Mouse (Mus musculus) T-helper 17 cell (primary cell): ENCODE measurements around the gene Vmn1r195.
"Not testable (repeated sequence)": the region's sequence is repeated elsewhere in the genome, so short reads cannot be mapped to it uniquely, and the experiment has no call there.

ENCODE experiments used
- in situ Hi-C, 2 experiments: fragments of 300-600 bp; cut with MboI, MseI; formaldehyde crosslinking; loops; 1 replicate in 1 of 2; 2 replicates in 1 of 2; pipeline ENCODE4 v1.15.1; 2025; ENCODE audit warnings: high pct_unique_total_duplicates in 2 of 2

Gene Vmn1r195

GRCm38 (mm10) chr13:22270222-22270621, at the start of gene Vmn1r195:
Gene Vmn1r195 (plus strand): TSS chr13:22270522.
- in situ Hi-C loops = not testable (repeated sequence)

DNA sequence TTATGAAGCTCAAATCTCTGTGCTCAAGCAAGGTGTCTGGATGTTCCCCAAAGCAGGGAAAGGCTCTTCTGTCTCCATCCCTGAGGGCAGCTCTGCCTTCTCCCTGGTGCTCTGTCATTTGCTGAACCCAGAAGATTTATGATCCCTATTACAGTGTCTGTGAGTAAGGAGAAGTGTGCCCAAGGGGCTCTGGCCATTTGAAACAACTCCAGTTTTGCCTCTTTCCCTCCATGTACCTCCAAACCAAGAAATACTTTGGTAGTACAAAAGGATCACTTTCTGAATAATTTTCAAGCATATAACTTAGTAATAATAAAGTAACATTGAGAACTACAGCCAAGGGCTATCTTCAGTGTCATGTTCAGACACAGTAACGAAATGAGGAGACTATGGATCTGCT, 47.3 kb upstream of the Vmn1r195 start, which contains the start of gene Vmn1r193:
Gene Vmn1r193 (minus strand): TSS at position 101 of the 400 bp plus-strand sequence.
- in situ Hi-C loops = not testable (repeated sequence)

DNA sequence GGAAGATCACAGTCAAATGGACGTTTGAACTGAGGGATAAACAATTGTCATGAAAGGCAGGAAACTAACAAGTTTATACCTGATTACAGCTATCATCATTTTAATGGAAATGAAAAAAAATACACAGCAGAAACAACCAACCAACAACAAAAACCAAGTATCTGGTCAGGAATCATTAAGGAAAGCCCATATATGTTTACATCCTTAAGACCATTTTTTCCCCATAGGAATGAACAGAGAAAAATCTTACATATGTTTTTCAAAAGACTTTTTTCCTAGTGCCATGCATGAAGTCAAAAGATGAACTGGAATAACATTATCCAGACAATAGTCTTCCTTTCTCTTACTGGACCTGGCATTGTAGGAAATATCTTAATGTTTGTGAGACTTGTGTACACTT, 26.4 kb upstream of the Vmn1r195 start, which contains the start of gene Vmn1r194:
Gene Vmn1r194 (plus strand): TSS at position 301 of the 400 bp plus-strand sequence.
- in situ Hi-C loops = no loop called here

DNA sequence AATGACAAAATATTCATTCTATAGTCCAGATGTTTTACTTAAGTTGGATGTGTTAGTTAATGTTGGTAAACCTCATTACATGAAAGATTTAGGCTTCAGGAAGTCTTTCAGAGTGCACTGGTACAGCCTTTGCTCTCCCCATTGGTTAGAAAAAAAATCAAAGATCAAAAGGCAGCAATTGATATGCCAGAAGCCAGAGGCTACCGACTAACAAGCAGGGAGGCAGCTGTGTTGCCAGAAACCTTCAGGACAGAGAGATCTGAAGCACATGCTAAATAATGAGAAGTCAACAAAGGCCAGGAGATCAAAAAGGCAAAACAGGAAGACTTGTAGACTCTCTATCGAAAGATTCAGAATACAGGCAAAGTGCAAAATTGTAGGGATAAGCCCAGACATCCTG, 1.4 kb downstream of the Vmn1r195 start:
- in situ Hi-C loops = no loop called here

GRCm38 (mm10) chr13:22284578-22284977, 14.3 kb downstream of the Vmn1r195 start:
- in situ Hi-C loops = no loop called here

- in situ Hi-C loops = loop anchor here in 1 of 2 experiments (5.0 kb wide), 1 partner anchor 1217 kb away; the partner anchor contains the start of gene Olfr1370
Measured at GRCm38 (mm10) chr13:22289620-22290019, 19.3 kb downstream of the Vmn1r195 start, which contains the start of gene Vmn1r196. Gene Vmn1r196 (plus strand): TSS chr13:22289920.

DNA sequence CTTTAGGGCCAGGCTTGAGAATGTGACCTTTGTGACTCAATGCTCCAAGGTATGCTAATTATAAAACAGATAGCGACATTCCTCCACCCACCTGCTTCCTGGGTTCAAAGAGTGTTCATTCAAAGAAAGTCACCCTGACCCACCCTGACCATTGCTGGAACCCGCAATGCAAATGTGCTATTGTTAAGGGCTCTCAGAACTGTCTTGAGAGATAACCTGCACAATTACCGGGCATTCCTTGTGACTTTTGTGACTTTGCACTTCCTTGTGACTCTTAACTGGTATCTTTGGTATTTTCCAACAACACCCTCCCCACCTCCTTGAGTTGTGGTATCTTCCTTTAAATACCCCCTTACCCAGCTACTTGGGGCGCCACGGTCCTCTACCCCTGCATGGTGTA, 37.8 kb downstream of the Vmn1r195 start:
- in situ Hi-C loops = not testable (repeated sequence)

DNA sequence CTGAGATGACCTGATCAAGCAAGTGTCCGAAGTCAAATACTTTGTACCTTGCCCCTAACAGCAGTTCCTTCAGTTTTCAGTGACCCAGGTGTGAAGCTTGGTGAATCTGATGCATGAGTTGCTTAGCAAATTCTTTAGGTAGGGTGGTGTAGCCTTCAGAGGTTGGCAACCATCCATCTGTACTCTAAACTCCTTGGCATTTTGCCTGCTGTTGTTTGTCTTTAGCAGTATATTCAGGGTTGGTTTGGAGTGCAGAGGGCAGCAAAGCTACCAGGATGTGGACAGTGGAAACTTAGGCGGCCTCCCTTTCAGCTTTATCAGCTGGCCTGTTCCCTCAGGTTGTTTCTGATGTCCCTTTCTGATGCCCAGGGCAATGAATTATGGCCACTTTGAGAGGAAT, 45.0 kb downstream of the Vmn1r195 start:
- in situ Hi-C loops = no loop called here

DNA sequence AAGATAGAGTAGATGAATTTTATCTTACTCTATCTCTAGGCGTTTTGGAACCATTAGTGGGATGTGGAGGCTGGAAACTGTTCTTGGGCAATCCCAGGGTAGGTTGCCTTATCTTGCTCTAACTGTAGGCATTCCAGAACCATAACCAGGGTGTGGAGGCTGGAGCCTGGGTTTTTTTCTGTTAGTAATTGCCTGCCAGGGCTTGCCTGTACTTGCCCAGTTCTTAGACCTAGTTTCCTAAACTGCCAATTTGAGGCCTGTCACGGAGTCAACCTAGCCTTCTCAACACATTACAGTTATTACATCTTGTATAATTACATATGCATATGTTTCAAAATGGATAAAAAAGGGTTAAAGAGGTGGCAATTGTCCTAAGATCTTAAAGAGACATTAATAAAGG, 47.0 kb downstream of the Vmn1r195 start:
- in situ Hi-C loops = no loop called here

DNA sequence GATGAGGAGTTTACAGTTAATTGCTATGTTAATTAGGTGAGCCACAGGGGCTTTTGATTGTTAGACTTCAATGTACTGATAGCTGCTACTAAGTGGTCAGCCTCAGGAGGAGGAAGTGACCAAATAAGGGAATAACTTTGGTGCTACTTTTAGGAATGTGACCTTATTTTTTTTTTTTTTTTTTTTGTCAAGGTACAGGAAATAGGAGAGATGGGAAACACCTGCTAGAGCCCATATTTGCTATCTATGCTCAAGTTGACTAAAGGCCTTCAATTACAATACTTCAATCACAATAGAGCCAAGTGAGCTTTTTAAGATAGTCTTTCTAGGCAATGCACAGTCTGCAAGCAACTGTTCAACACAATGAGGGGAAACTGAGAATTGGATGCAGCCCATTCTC, 49.8 kb downstream of the Vmn1r195 start:
- in situ Hi-C loops = no loop called here

DNA sequence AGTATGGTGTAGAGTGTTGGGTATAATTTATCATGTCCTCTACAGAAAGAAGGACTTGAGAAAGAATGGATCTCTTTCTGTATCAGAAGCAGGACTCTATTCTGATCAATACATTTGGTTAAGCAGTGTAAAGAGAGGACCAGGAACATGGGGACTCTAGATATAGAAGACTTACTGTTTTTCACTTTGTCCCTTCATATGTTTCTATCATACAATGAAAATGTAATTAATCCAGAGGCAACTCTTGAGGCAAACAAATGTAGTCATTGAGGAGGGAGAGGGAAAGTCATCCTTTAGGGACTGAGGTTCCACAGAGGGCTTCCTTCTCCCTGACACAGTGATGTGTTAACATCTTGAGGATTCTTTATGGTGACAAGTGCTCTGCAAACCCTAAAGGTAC, 54.0 kb downstream of the Vmn1r195 start, which contains the start of gene Vmn1r197:
Gene Vmn1r197 (plus strand): TSS at position 301 of the 400 bp plus-strand sequence.
- in situ Hi-C loops = no loop called here
